Mouse (Mus musculus): ENCODE measurements at regions not wholly inside any gene's neighbourhood (a gene's known extent, or its start where the extent isn't known, plus 50 kb on each side); places are given as distances from the start of the nearest gene placed in this dataset.

GRCm38 (mm10) chr10:118622131-118622530 lies 181.3 kb downstream of the Ifng start:
- DNase-seq (ENCODE audit: low spot score in 2 of 2), result no peak

GRCm38 (mm10) chr10:118622916-118623315 lies 182.1 kb downstream of the Ifng start:
- no peak for DNase-seq (ENCODE audit: low spot score in 2 of 2)

DNA sequence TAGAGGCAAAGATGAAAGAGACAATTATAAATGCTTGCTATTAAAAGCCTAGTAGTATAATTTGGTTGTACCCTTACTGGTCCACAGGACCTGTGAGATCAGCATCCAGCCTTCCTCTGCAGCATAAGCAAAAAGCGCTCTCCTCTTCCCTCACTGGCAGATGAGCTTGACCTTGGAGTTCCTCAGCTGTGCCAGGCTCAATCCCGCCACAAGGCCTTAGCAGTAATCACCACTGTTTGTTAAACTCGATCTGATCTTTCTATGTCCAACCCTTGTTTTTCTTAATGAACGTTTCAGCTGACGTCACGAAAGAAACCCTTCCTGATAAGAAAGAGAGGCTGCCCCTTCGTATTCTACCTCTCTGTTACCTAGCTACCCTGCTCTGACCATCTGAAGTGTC lies 183.5 kb downstream of the Ifng start:
- DNase-seq (ENCODE audit: low spot score in 2 of 2), result no peak

DNA sequence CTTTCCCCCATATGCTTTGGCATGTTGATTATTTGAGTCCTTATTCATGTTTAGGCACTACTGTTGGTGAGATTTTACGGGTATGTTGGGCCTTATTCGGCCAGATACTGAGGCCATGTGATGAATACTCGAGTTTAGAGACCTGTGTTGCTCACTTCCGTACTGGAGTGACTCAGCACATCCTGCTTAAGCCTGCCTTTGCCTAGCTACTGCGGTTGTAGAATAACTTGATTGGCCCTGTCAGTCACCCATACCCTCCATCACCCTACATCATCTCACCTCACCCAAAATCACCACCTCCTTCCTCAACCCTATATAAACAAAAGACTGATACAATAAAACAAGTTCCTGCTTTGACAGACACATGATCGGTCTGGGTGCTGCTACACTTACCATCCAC lies 187.2 kb downstream of the Ifng start:
- no peak for DNase-seq (ENCODE audit: low spot score in 2 of 2)

- no peak for DNase-seq (ENCODE audit: low spot score in 2 of 2)
Measured at GRCm38 (mm10) chr10:118629360-118630040, 188.7 kb downstream of the Ifng start.

GRCm38 (mm10) chr10:118631786-118632185 lies 190.9 kb downstream of the Ifng start:
- DNase-seq (ENCODE audit: low spot score in 2 of 2), result no peak

GRCm38 (mm10) chr10:118632187-118632586 lies 191.3 kb downstream of the Ifng start:
- DNase-seq (ENCODE audit: low spot score in 2 of 2), result no peak

GRCm38 (mm10) chr10:118633429-118633828 lies 192.6 kb downstream of the Ifng start:
- no peak for DNase-seq (ENCODE audit: low spot score in 2 of 2)

DNA sequence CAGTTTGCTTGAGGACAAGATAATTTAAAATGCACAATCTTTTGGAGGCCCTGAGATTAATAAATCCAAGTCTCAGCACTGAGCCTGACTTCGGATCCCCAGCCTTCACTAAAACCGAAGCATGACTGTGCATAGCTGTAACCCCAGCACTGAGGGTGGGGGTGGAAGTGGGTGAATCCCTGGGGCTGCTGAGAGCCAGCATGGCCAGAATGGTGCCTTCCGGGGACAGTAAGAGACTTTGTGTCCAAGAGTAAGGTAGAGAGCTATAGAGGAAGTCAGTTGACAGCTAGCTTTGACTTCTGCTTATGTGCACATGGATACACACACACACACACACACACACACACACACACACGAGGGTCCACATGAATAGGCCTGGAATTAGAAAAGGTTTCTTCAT lies 198.3 kb downstream of the Ifng start:
- DNase-seq (ENCODE audit: low spot score in 2 of 2), result no peak

GRCm38 (mm10) chr10:118640121-118640809 lies 199.4 kb downstream of the Ifng start:
- DNase-seq (ENCODE audit: low spot score in 2 of 2), result no peak

DNA sequence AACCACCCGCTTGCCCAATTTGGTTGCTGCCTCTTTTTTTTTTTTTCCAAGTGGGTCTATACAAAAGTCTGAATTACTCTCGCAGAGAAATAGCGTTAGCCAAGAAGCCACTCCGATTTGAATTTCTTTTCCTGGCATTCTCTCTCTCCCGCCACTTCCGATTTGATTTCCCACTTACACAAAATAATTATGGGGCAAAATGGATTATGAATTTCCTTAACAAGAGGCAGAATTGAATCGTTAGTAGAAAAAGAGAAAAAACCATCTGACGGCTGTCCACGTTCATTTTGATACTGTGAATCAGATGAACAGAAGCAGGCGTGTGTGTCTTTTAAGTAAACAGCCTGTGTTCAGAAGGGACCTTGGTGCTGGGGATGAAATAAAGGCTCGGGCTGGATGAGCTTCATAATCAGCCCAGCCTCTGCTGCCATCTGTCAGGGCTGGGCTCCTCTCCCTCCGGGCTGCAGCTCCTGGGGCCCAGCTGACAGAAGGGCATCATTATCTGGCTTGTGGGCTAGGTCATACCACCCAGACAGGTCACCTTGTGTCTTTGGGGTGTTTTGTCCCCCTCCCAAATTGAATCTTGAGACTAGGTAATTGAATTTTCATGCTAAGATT lies 200.1 kb downstream of the Ifng start:
- no peak for DNase-seq (ENCODE audit: low spot score in 2 of 2)

DNA sequence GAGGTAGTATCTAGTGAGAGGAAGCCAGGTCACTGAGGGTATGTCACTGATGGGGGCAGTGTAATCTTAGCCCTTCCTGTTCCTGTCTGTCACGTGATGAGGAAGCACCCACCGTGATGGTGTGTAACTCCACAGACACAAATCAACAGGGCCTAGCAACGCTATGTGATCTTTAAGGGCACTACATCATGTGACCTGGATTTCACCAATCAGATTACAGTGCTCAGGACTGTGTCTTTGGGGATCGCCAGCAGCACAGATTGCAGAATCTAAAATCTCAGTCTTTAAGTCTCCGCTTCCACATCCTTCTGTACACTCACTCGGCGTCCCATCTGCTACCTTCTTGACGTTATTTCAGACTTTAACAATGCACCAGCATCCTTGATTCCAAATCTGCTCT lies 202.8 kb downstream of the Ifng start:
- DNase-seq (ENCODE audit: low spot score in 2 of 2), result peak; percentile 12 to 22

DNA sequence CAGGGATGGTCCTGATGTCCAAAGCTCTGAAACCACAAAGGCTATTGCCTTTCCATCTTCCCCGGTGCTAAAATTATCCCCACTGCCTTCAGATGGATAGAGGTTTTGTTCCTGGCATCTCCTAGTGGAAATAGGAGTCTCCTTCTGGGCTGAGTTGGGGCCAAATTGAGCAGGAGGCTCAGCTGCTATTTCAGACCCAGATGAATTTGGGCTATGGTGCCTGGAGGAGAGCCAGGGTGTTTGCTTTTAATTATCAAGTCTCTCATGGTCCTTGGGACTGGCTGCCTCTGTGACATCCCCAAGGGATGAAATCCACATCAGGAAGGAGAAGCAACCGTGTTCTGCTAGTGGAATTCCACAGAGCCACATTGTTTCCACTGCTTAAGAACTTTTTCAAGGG lies 207.3 kb downstream of the Ifng start:
- DNase-seq (ENCODE audit: low spot score in 2 of 2), result no peak

GRCm38 (mm10) chr10:118656561-118656960 lies 213.4 kb downstream of the Dyrk2 start:
- no peak for DNase-seq (ENCODE audit: low spot score in 2 of 2)

DNA sequence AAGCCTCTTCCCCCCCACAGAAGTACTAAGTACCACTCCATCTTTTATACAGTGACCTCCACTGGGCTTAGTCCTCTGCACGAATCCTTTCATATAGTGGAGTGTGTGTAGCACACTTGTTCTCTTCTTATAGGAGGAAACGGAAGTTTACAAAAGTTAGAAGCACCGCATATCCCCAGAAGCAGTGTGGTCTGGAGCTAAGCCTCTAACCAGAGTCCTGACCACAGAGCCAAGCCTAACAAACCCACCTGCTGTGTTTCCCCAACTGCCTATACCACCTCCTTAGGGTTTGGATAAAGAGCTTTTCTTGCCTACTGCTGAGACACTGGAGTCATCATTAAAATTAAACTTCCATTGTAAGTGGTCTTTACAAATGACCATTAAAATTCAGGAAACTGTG lies 204.0 kb downstream of the Dyrk2 start:
- no peak for DNase-seq (ENCODE audit: low spot score in 2 of 2)

DNA sequence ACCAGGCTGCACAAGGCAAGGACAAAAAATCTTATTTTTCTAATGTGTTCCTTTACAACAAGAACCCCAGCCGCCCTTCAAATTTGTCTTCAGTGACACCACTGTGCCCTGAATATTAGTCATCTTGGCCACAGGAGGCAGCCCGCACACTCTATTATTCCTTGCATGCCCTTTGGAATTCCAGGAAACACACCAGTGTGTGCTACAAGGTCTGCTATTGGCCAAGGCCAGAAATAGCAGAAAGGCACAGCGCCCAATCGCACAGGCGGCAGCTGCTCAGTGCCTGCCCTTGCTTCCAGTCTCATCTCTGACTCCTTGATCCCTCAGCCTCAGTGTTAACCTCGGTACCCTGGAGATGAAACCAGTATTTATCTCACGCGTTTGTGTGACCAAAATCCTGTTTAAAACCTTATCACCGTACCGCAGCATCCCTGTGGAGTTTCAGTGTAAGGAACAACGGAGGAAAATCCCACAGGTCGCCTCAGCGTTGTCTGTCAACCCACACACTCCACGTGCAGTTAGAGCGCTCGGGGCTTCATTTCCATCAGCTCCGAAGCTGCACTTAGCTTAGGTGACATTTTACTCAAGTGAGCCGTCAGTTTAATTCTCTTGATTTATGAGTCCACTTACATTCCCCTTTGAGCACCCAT lies 194.1 kb downstream of the Dyrk2 start:
- DNase-seq (ENCODE audit: low spot score in 2 of 2), result no peak

DNA sequence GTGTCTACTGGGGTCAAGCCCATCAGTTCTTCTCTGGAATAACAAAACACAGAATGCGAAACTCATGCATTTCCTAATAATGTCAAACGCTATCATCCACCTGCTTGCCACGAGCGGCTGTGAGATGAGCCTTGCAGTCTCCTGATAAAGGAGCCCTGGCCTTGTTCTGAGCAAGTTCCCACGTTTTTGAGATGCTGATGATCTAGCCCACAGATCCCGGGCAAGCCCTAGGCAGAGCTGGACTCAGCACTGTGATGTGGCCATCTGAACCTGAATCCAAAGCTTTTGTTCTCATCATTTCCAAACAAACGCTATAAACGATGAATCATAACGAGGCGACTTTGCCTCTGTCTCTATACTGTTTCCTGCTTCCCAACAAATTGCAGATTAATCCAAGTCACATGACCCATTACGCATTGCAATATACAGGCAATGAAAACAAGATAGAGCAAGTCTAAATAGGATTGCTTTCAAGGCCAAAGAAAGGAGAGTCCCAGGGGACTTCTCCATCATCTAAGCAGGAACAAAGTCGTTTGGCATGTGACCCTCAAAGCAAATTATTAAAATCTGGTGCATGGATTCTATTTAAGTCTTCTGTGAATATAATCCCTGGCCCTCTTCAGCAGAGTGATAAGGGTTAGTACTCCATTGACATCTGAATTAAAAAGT lies 191.1 kb downstream of the Dyrk2 start:
- no peak for DNase-seq (ENCODE audit: low spot score in 2 of 2)

- no peak for DNase-seq (ENCODE audit: low spot score in 2 of 2)
Measured at GRCm38 (mm10) chr10:118679507-118679906, 190.5 kb downstream of the Dyrk2 start.

- DNase-seq (ENCODE audit: low spot score in 2 of 2), result no peak
Measured at GRCm38 (mm10) chr10:118680896-118681295, 189.1 kb downstream of the Dyrk2 start.

GRCm38 (mm10) chr10:118683356-118683755 lies 186.7 kb downstream of the Dyrk2 start:
- DNase-seq (ENCODE audit: low spot score in 2 of 2), result no peak

DNA sequence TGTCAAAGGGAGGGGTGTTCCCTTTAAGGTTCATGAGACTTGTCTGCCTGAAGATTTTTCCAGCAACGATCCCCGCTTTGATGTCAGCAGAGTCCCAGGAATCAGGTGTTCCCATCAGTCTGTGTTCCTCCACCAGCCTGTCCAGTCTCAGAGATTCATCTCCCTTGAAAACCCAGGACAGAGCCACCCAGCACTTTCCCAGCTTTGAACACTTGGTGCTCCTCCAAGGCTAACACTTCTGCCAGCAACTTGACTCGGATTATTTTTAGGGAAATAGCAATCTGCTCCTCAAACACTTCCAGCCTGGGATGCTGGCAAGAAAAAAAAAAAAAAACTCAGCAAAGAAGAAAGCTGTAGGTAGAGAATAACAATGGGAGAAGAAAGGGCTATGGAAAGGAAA lies 170.7 kb downstream of the Dyrk2 start:
- DNase-seq (ENCODE audit: low spot score in 2 of 2), result peak; percentile 15 to 47

DNA sequence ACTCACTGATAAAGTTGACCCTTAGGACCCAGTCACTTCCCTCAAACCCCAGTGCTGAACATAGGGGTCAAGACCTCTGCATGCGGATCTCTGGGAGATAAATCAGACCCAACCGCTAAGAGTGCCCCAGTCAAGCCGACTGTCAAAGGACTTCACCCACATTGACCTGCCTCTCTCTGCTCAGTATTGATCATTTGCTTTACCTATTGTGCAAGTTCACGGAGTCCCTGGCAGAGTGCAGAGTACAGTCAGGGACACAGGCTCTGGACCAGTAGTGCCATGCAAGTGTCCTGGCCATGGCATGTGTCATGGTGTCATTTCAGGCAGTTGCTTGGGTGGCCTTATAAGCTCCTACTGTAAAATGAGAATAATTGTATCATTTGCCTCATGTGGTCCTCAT lies 169.9 kb downstream of the Dyrk2 start:
- DNase-seq (ENCODE audit: low spot score in 2 of 2), result no peak

Data from left cerebral cortex, adult 18-20 months (tissue).